Mouse (Mus musculus): ENCODE measurements around the gene Slc20a1.

The Slc20a1 gene

DNA sequence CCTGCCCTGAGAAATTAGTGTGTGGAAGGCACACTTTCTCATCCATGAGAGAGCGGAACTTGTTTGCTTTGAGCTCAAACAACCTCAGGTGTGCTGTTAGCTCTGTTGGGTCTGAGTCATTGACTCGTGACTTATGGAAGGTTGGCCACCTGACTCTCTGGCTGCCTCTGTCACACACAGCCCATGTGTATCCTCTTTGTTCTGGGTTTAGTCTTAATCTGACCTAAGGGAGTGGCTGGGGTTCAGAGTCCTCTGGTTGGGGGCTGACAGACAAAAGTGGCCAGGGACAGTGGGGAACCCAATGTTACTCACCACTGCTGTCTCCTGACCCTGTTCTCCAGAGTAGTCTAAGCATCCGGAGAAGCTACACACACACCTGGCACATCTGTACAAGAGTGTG is 59.5 kb downstream of the Slc20a1 start:
- DNase-seq, result no peak

- peak; percentile 78 to 79 for DNase-seq
Observed at GRCm38 (mm10) chr2:129258475-129259211, 60.1 kb downstream of the Slc20a1 start.

DNA sequence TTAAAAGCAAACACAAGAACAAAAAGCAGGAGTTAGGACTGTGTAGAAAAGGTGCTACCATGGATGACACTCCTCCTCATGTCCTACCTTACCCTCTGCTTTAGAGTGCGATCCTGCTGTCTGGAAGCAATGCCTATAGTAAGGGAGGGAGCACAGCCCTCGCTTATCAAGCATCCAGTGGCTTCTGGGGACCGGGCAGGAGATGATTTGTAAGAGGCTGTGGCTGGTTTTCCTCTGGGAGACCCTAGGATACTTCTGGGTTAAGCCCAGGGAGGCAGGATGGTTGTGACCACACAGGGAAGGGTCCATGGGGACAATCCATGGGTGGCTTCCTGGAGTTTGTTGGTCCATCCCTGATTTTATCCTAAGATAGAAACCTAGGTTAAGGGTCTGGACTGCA is 62.1 kb downstream of the Slc20a1 start:
- no peak for DNase-seq
